Mouse (Mus musculus): ENCODE measurements around the gene Fnbp1l.
A peak's percentile ranks its signal among the peaks of the same experiment; 100 is the strongest.

Gene Fnbp1l

GRCm38 (mm10) chr3:122618991-122619930 lies at the start of gene Fnbp1l:
TSS of gene Fnbp1l (minus strand) at chr3:122619715.
- peak; percentile 47 for DNase-seq (ENCODE audit: low spot score)

DNA sequence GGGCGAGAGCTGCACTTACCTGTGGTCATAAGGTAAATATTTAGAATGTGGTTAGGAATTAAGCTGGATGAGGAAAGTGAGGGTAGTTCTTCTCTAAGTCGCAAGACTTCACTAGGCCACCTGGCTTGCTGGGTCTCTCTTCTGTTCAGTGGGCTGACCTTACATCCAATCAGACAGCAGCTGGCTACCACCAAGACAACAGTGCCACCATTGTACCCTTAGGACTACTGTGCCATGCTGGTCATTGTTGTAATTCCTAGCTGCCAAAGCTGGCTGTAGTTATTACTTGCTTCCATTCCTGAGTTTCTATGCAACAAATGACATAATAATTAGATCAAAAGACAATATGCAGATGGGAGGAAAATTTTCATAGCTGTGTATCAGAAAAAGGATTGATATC lies 41.3 kb upstream of the Fnbp1l start:
- DNase-seq (ENCODE audit: low spot score) = no peak

DNA sequence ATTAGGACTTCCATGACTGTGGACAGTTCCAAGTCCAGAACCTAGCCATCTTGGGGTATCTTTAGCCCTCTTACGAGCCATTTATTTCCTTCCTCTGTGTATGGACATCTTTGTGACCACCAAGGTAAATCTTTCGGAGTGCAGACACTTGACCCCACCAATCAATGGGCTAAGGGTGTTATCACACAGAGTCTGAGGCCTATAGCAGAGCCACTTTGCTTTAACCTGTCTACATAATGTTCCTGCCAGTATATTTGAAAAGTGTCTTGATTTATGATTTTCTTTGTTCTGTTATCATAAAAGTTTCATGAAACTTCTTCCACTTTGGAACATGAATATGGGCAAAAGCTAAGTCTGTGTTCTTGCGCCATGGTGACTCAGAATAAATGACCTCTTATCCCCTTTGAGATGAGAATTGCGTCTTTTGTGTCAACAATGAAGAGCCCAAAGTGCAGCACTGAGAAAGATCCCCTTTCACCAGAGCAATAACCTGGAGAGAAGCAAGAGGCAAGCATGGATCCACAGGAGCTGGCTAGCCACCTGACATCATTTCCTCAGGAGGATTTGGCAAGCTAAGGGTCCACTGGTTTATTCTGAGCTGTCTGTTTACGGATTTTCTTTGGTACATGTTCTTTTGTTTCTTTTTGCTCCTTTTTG lies 39.9 kb upstream of the Fnbp1l start:
- no peak for DNase-seq (ENCODE audit: low spot score)

DNA sequence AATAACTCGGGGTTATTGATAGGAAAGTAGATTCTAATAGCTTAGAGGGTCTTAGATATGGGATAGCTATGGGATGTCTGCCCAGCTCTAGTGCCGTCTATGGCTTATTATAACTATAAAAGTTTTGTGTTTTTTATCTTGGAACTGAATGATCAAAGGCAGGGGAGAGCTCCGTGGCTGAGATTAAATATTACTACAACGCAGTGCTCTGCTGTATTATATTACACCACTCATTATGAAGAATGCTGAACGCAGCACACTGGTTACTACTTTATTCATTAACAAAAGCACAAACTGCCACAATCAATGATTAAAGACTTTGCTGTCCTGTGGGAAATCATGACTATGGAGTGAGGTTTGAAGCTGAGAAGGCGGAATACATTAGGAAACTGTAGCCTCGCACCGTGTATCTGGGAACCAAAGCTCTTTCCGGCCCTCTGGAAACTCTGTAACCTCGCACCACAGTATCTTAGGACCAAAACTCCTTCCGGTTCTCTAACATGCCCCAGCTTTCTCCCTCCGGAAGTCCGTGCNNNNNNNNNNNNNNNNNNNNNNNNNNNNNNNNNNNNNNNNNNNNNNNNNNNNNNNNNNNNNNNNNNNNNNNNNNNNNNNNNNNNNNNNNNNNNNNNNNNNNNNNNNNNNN lies 27.8 kb upstream of the Fnbp1l start:
- DNase-seq (ENCODE audit: low spot score) = no peak

GRCm38 (mm10) chr3:122640286-122640685 lies 20.8 kb upstream of the Fnbp1l start:
- DNase-seq (ENCODE audit: low spot score) = no peak

GRCm38 (mm10) chr3:122639197-122639475 lies 19.6 kb upstream of the Fnbp1l start:
- no peak for DNase-seq (ENCODE audit: low spot score)

DNA sequence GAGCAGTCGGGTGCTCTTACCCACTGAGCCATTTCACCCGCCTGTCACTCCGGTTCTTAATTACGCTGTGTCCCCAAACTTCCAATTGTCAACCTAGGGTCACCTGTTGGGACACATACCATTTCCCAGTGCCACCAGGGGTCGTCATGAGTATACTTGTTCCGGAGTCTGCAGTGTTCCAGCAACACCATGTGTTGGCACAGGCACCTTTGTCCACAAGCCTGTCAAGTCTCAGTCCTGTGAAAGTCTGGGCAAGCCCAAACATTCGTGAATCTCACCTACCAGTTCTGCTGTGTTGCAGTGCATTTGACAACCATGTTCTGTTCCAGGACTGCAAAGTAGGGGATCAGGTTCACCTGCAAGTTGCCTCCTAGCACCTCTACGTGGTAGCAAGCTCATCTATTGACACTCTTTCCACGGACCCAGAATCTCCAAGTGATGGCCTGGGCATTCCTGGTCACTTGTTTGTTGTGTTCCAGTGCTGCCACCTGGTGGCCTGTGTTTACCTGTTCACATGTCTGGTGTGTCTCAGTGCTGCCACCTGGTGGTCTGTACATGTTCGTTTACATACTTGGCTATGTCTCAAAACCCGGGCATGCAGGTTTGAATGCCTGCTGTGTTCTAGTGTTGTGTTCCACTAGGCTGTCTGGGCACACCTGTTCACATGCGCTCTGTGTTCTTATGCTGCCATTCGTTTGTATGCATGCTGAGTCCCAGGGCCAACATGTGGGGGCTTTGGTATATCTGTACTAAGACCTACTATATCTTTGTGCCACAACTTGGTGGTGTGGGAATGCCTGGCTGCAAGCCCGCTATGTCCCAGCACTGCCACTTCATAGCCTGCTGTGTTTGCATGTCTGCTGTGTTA lies 19.0 kb upstream of the Fnbp1l start:
- DNase-seq (ENCODE audit: low spot score) = peak; percentile 98

DNA sequence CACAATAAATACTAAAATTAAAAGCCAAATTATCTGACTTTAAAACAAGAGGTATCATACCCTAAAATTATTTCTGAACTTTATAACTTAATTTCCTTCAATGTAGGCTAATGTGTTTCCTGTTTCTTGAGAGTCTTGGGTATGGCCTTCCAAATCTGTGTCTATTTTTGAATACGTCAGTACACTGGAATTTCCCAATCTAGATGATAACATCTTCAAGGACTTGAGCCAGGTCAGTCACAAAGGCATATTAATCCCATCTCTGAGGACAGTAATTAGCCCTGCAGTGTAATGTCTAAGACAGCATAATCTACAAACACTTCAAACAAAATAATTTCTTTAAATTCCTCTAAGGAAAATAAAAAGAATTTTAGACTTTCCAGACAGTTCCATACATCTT lies 17.8 kb upstream of the Fnbp1l start:
- DNase-seq (ENCODE audit: low spot score) = no peak

DNA sequence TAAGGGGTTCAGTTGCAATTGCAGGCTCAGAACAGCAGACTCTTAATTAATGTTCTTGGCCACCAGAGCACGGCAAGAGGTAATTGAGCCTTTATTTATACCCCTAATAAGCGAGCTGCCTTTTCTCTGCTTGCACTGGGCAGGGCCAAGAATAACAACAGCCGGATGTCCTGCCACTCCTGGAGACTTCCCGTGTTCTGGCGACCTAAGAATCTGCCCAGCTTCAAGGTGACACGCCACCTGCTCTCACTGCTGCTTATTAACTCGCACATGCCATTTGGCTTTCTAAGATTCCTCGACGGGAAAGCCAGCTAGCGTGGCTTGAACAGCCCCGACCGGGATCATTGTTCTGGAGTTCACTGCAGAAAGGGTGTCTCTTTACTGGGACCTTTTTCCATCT lies 15.7 kb upstream of the Fnbp1l start:
- DNase-seq (ENCODE audit: low spot score) = no peak

- no peak for DNase-seq (ENCODE audit: low spot score)
Measured at GRCm38 (mm10) chr3:122629580-122629979, 10.1 kb upstream of the Fnbp1l start.

- no peak for DNase-seq (ENCODE audit: low spot score)
Measured at GRCm38 (mm10) chr3:122628956-122629355, 9.4 kb upstream of the Fnbp1l start.

- DNase-seq (ENCODE audit: low spot score) = no peak
Measured at GRCm38 (mm10) chr3:122628546-122628945, 9.0 kb upstream of the Fnbp1l start.

GRCm38 (mm10) chr3:122627846-122628245 lies 8.3 kb upstream of the Fnbp1l start:
- no peak for DNase-seq (ENCODE audit: low spot score)

DNA sequence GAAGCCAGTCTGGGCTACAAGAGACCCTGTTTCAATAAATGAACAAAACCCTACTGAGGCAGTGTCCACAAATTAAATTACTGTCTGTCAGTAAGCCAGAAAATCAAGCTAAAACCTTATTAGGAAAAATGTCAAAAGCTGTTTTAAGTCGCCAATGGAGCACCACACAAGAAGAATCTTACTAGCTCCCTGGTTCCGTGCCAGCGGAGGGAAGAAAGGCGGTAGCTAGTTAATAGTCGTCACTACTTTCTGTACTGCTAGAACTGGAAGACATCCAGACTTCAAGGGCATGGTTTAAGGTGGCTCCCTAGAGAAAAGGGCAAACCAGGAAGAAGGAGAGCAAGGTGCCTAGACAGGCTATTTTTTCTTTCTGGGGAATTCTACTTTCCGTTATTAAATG lies 5.1 kb upstream of the Fnbp1l start:
- no peak for DNase-seq (ENCODE audit: low spot score)

DNA sequence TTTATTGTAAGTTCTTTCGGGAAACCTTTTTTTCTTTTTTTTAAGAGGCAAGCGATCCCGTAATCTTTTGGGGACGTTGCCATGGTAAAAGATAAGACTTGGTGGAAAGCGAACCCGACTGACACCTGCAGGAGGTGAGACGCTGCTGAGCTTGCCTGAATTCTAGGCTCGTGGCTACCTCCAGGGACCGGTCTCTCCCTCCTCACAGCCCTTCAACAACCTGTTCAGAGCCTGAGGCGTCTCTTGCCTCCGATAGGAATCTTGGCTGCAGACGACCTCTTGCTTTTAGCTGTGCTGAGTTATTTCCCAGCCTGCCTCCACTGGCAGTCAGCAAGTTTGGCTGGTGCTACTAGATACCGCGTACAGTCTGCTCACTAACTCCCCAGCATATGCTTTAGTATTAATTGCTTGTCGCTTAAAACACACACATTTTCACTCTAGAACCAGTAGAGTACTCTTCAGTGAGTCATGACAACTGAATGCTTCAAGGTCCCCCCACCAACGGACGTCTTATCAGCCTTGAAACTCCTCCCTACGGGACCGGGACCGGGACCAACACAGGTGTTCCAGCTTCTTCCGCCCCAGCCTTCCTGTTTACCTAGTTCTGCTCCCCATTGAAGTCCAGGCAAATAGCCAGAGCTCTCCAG lies 893 bp upstream of the Fnbp1l start:
- peak; percentile 35 for DNase-seq (ENCODE audit: low spot score)

DNA sequence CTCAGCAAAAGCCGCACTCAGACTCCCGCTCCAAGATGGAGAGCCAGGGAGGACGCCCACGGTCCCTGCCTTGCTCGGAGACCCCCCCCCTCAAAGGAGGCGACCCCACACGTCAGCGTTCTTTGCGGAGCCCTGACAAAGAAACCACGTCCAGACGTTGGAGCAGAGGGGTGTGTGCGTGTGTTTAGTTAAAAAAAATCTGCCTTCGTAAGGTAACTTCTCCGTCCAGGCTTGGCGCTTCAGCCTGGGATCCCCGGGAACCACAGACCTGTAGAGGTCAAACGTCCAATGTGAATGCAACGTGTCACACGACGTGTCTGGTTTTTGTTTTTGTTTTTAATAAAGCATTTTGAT lies 393 bp upstream of the Fnbp1l start:
- DNase-seq (ENCODE audit: low spot score) = no peak

- peak; percentile 14 for DNase-seq (ENCODE audit: low spot score)
Measured at GRCm38 (mm10) chr3:122618402-122618801, 1.1 kb downstream of the Fnbp1l start.

DNA sequence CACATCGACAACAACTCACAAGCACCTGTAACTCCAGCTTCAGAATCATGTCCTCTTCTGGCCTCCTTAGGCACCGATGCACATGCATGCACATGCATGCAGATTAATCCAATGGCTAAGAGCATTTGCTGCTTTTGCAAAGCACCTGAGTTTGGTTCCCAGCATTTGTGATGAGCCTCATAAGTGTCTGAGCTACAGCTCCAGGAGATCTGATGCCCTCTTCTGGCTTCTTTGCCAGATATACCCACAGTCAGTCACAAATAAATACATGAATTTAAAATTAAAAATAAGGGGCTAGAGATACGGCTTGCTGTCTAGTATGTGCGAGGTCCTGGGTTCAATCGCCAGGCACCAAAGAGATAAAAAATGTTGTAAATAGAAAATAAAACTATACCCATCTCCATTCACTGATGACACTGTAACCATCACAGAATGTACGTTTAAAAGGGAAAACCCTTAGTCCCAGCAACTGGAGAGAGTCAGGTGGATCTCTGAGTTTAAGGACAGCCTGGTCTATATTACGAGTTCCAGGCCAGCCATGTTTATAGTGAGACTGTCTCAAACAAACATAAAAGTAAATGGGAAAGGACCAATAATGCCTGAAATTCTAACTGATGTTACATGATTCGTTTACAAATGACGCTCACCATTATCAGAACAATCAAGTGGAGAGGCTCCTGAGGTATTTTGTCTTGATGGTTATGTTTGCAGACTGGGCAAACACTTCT lies 1.7 kb downstream of the Fnbp1l start:
- no peak for DNase-seq (ENCODE audit: low spot score)

DNA sequence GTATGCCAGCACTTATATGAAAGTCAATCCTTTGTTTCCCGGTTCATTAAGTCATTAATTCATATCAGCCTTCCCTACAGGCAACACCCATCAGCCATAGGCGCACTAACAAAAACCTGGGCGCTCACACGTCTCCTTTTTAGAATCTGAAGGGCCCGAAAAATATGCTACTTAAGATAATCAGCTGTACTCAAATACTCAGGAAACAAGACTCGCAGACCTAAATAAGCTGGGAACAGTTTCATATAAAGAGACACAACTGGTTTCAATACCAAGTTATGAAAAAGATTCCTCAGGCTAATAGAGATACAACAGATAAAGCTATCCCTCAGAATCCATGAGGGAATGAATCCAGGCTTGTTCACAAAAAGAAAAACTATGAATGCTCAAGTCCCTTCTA lies 7.0 kb downstream of the Fnbp1l start:
- no peak for DNase-seq (ENCODE audit: low spot score)

- DNase-seq (ENCODE audit: low spot score) = no peak
Measured at GRCm38 (mm10) chr3:122611761-122612160, 7.8 kb downstream of the Fnbp1l start.
